Mouse (Mus musculus) megakaryocyte, adult 5-6 weeks (primary cell): ENCODE measurements around the gene Cog4. TPM values are rescaled to one million over a fixed set of nuclear protein-coding genes. Genes with fewer than 3 reads are reported as not detected.
A peak's percentile ranks its signal among the peaks of the same experiment; 100 is the strongest.

Source experiments
- ATAC-seq: 2 replicates; pipeline ENCODE4 v1.8.0; 2016; ENCODE audit warnings: mild to moderate bottlenecking, inconsistent platforms; ENCODE audit not compliant: poor library complexity, severe bottlenecking
- total RNA-seq, 2 experiments: library from RNA; stranded (forward) in 1 of 2; stranded (reverse) in 1 of 2; fragments of 153-499, 151-499 nt in 1 of 2; fragments of 221-1000, 200-1000 nt in 1 of 2; gene quantifications; 2 replicates each; pipeline versions ENCODE4 v1.2.3 to v1.2.4; 2015 to 2017

Gene Cog4
- total RNA-seq (2015) (13.6 and 17.4 TPM in 2 replicates), total RNA-seq (2017) (31.8 and 35.4 TPM in 2 replicates)

DNA sequence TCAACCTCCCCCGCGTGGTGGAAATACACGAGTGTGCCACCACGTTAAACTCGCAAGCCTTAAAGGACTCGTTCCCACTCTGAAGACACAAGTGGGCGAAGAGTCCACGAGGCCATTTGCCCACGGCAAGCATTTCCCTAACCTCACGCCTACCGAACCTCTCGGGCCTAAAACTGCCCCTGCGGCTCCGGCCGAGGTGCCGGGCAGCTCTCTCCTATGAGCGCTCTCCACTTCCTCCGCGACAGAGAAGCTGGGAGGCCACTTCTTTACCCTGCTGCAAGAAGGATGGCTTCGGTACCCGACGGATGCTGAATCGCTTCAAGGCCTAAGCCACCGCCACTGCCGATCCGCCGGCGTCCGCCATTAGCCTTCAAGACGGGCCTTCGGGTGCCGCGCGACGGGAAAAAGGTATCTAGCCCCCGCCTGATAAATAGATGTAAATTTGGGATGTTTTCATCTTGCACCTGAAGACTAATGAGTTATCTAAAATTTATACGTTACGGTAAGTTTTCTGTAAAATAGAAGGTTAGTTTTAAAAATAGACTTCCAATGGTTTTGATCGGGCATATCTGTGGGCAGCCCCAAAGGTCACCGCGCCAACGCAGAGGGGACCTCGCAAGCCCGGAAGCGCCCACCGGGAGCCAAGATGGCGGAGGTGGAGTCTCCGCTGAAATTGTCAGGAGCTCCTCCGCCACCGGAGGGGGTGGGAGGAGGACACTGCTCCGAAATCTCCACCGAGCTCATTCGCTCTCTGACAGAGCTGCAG is at the start of gene Cog4, which contains the start of gene Sf3b3:
Gene Cog4 (plus strand): TSS at position 196 of the 766 bp plus-strand sequence.
Gene Sf3b3 (minus strand): TSS at position 383 of the 766 bp plus-strand sequence.
- ATAC-seq = peak; percentile 95

DNA sequence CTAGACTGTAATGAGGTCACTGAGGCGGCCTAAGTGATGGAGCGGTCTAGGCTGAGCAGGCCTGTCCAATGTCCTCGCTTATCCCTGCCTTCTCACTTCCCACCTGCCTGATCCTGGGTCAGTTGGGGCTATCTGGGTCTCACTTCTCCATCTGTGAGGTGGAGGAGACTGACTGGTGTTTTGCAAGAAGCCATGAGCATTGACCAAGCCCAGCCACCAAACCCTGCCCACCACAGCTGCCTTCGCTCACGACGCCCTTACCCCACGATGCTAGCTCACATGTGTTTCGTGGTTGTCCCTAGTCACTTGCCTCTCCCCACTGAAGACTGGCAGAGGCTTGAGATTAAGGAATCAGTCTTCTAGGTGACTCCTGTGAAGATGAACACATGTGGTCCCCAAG is 49.3 kb upstream of the Cog4 start:
- peak; percentile 18; the same call in 1 of the 2 replicates for ATAC-seq

DNA sequence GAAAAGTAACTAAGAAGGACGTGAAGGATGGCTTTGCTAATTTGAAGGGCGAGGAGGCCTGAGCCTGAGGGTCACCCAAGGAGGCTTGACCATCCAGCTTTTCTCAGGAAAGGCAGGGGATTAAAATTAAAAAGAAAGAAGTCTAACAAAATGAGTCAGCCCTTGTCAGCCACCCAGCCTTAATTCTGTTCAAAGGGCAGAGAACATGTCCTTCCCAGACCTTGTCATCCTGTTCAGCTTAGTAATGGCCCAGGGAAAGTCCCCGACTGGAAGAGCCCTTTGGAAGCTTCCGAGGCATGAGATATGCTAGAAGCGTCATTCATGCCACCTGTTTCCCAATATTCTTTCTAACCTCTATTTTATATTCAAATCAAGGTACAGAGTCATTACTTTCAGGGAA is 43.4 kb upstream of the Cog4 start:
- no peak for ATAC-seq

DNA sequence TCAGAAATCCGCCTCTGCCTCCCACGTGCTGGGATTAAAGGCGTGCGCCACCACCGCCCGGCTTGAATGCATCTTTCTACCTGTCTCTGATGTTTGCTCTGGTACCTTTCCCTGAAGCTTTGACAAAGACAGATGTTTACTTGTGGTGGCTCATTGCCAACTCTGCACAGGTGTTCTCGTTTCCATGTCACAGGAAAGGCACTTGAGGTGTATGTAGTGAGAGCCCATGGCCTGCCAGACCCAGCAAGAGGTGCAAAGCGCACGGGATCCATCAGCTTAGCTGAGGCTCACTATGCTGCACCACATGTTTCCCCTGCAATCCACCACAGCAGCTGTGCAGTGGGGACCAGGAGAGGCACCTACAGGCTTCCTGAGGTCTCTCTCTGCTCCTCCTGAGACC is 42.5 kb upstream of the Cog4 start:
- ATAC-seq = no peak

DNA sequence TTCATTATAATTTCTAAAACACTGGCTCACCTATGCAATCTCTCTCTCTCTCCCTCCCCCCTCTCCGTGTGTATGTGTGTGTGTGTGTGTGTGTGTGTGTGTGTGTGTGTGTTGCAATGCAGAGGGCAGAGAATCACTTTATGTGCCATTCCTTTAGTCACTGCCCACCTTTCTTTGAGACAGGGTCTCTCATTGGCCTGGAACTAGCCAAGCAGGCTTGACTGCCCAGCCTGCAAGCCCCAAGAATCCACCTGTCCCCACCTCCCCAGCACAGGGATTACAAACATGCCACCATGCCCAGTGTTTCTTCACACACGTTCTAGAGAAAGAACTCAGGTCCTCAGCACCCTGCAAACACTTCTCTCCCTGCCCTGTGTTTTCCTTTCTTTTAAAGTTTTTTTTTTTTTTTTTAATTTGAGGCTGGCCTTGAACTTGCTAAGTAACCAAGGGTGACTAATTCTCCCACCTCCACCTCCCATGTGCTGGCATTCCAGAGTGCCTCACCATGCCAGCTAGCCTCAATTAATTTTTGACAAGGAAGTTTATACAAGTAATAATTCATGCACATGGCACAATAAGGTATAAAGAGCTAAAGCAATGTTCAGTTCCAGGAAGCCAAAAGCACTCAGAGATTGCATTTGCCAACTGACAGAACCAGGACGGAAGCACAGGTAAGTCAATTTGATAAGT is 41.4 kb upstream of the Cog4 start:
- ATAC-seq = no peak

DNA sequence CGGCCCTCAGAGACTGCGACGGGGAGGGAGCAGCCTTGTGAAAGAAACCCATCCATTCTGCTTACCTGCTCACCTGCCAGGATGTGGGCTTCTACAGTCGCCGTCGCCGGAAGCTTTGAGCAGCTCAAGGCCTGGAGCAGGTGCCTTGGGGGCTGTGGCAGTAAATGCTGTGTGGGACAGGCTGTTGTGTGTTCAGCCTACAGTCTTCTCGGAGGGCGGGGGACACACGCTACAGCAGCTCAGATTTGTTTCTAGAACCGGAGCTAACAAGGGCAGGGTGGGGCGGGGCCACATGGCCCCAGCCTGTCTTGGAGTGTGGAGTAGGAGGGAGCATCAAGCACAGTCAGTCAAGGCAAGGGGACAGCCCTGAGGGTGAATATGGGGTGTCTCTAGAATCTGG is 40.7 kb upstream of the Cog4 start, which contains the start of gene Il34:
Gene Il34 (minus strand): TSS at position 256 of the 400 bp plus-strand sequence.
- ATAC-seq = no peak

DNA sequence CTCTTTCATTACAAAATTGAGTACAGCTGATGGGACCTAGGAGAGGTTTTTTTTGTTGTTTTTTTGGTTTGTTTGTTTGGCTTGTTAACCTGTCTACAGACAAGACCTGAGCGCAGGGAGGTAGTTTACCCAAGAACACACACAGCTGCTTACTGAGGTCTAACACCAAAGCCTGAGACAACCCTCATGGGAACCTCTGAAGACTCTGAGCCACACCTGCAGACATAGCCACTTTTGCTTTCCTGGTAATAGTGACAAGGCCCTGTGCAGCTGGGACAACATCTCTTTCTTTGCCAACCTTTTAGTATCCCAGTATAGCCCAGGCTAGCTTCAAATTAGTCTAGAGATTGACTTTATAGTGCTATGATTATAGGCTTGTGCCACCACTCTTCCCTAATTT is 40.3 kb upstream of the Cog4 start:
- no peak for ATAC-seq

DNA sequence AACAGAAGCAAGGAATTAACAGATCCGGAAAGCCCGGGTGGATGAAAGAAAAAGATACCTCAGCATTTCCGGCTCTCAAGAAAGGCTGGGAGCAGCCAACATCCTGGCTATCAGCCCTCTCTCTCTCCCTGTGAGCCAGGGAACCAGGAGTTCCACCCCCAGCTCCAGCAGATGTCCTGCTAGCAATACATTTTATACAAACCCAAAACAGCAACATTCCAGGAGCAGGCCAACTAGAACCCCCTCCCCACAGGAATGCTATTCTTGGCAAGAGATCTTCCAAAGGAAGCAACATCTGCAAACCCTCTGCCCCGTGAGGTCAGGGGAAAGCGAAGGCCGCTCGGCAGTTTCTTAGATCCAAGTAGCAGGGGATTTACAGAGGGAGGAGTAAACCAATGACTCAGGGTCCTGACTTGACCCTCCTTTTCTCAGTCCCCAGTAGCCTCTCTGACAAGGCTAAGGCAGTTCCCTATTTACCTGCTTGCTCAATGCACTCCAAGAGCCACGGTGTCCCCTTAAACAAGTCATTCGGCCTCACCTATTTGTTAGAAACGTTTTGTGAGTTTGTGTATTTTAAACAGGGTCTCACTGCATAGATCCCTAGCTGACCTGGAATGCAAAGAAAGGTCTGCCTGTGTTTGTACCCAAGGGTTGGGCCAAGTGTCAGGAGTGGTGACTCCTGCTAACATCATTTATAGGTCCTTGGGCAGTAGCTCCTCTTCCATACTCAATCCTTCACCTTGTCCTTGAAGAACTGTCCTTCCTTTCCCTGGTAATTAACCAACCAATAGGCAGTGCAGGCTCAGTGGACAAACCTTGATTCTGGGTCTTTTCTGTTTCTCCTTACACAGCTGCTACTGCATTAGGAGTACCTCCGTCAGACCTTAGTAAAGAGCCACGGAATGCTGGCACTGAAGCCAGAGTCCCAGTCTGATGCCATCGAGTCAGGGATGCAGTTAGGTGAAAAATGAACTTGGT is 37.6 kb upstream of the Cog4 start:
- ATAC-seq = no peak

DNA sequence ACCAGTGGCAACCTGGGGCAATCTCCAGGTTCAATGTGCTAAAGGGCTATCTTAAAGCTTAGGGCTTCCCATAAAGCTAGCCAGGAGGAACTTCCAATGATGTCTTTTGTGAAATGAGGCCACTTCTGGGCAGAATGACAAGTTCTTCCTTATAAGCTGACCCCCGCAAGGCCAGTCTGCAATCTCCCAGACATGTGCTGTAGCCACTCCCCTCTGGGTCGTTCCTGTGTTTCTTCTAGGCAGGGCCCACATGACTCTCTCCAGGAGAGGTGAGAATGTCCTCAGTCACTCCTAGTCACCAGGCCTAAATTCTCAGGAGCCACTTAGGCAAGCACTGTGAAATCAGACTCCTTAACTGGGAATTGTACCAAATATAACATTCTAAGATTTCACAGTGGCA is 36.6 kb upstream of the Cog4 start:
- no peak for ATAC-seq

DNA sequence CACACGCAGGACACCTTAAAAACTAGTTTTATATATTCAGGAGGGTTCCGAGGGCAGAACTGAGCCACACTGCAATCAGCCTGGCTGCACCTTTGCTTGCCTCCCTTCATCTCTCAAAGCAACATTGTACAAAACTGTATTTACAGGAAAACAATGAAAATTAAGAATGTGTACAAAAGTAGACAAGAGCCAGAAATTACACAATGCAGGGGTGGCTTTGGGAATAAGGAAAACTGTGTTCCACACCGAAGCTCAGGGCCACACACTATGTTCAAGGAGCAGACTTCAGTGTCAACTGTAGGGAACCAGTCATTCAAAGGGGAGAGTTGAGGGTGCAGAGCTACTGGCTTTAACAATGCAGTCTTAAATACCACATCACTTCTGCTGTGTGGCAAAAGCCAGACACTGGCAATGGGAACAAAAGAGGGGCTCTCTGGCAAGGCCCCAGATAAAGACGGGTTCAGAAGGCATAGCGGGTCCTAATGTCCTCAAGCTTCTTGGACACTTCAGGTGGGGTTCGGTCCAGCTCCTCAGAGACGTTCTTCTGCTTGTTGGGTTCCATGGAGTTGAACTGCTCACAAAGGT is 35.8 kb upstream of the Cog4 start:
- no peak for ATAC-seq

DNA sequence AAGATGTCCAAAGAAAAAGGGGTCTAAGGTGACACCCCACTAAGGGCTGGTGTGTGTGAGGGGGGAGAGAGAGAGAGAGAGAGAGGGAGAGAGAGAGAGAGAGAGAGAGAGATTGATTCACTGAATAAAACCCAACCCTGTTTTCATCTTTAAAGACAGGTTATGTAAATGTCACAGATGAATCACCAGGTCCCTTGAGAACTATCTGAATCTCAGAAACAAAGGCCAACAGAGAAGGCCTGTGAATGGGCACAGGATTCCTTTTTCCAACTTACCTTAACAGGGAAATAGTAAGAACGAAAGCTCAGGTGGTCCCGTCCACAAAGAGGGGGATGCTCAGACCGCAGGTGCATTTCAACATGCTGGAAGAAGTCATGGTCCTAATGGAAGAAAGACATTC is 35.3 kb upstream of the Cog4 start:
- ATAC-seq = no peak

DNA sequence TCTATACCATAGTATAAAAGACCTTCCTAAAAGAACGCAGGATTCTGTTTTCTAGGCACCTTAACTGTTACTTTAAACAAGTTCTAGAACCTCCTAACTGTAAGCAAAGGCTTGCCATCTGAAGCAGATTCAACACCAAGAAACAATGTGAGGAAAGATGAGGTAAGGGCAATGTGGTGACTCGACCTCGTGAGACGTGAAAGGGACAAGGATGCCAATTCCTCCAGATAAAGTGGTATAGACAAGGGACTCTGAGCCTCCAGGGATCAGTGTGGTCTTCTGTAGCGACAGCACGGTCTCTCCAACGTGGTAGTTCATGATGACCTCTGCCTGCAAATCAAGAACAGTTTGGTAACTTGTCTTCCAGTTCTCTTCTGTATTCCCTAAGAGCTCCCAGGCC is 34.6 kb upstream of the Cog4 start:
- no peak for ATAC-seq

DNA sequence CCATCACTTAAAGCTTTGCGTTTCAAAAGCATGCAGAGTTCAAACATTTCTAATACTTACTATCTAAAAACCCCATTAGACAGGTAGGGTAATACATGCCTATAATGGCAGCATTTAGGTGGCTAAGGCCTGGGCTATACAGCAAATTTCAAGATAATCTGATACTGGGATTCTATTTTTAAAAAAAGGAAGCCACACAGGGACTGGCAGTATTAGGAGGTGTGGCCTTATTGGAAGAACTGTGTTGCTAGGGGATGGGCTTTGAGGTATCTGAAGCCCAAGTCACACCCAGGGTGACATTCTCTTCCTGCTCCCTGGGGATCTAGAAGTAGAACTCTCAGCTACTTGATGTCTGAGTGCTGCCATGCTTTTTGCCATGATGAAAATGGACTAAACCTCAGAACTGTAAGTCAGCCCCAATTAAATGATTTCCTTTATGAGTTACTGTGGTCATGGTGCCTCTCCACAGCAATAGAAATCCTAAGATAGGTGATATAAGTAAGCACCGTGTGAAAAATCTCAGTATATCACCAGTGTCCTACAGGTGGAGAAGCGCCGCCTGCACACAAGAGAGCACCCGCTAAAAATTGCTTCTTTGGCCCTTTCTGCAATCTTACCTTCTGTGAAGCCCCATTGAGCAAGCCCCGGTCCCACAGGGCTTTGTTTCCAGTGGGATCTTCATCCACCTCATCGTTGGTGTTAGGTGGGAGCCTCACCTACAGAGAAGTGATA is 33.9 kb upstream of the Cog4 start:
- peak; percentile 24; the same call in 1 of the 2 replicates for ATAC-seq

DNA sequence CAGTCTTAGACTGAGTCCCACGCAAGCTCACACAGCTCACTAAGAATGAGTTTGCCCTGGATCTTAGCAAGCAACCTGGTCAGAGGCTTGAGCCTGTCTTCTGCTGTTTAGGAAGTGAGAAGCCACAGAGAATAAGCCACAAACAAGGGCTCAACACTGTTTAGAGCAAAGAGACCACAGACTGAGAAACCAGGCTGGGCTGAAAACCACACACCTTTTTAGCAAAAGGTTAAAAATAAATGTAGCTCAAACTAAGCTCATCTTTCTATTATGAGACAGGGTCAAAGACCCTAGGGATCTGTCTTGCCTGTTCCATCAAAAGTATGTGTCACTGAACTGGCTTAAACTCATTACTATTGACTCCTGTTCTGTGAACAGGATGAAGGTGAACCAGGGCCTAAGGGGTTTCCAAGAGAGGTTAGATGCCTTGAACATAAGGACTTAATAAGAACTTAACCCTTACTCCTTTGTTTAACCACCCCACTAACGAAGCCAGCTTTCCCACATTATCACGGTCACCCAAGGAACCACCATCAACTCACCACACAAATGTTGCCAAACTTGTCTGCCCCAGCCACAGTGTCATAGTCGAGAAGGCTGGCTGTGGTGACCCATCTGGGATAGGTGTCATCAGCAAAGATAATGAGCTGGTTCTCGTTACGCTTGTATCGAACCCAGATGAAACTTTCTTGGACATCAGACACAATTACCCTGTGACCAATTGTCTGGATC is 33.2 kb upstream of the Cog4 start:
- ATAC-seq = no peak

DNA sequence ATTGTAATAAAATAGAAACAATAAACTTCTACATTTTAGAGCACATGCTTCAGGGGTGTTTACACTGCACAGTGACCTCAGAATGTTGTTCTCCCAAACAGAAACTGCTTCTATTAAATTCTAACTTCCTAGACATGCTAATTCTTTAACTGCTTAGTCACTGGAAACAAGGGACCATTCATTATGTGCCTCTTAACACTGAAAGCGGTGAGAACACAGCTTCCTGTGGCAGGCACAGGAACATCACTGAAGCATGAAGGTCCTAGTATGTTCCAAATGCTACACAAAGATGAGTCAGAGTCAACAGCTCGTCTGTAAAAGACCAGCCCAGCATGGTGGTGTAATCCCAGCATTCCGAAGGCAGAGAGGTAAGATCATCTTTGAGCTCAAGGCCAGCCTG is 31.1 kb upstream of the Cog4 start:
- ATAC-seq = no peak

DNA sequence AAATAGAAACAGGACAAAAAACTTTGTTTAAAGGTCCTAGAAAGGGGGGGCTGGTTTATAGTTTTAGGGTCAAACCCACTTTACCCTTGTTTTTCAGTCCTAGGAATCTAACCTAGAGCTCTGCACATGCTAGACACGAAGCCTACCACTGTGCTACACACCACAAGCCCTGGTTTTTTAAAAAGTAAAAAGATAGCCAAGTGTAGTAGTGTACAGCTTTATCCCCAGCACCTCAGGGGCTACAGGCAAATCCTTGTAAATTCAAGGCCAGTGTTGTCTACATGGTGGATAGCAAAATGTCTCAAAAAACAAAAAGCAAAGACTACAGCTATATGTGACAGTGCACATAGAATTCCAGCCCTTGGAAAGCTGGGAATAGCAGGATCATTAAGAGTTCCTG is 29.4 kb upstream of the Cog4 start:
- no peak for ATAC-seq

DNA sequence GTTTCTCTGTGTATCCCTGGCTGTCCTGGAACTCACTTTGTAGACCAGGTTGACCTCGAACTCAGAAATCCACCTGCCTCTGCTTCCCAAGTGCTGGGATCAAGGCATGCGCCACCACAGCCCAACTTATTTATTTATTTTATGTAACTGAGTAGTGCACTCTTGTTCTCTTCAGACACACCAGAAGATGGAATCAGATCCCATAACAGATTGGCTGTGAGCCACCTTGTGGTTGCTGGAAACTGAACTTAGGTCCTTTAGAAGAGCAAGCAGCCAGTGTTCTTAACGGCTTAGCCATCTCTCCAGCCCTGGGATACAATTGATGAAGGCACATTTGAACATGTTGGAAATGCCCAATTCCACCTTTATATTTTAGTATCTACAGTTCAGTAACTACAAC is 27.8 kb upstream of the Cog4 start:
- ATAC-seq = no peak

DNA sequence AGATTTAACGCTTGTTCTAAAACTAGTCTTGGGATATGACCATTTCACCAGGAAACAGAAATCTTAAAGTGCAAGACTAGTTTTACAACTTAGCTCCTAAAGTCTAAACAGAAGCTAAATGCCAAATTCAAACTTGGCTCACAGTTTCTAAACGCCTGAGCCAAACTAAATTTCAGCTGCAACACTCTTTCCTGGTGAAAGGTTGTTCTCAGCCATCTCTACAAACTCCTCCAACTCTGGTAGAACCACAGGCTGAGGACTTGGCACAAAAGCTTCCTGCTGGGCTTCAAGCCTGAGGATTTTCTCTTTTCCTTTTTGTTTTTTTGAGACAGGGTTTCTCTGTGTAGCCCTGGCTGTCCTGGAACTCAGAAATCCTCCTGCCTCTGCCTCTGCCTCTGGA is 26.1 kb upstream of the Cog4 start:
- no peak for ATAC-seq

DNA sequence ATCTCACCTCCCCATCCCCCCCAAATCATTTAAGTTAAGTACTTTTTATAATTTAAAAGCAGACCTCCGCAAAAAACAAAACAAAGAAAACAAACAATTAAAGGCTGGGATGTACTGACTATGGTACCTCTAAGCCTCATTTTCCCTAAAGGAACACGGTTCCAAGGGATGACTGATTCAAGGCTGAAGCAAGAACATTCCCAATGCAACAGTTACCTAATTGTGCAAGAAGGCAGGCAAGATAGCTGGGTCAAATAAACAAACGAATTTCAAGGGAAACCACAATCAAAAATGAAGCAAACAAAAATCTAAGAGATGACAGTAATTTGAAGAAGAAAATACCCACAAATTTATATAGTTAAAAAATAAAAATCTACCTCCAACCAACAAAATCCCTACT is 24.4 kb upstream of the Cog4 start:
- ATAC-seq = no peak
